Mouse (Mus musculus): Measurements from ENCODE around the gene Nme7.

Nme7 gene

DNA sequence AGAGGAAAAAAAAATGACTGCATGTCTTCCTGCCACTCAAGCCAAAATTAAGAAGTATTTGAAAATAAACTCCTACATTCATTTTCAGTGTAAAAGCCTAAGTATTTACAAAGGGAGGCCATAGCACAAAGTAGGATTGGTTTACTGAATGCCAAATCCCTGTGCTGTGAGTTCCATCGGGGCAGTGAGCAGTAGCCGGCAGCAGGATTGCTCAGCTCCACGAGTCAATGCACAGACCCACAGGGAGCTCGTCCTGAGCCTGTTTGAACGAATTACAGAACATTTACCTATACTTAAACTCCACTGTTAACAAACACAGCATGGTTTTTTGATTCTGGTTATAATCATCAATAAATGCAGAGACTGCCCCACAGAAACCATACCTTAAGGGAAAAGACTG, 128.7 kb downstream of the Nme7 start:
- DNase-seq (ENCODE audit: low spot score in 2 of 2) = no peak

DNA sequence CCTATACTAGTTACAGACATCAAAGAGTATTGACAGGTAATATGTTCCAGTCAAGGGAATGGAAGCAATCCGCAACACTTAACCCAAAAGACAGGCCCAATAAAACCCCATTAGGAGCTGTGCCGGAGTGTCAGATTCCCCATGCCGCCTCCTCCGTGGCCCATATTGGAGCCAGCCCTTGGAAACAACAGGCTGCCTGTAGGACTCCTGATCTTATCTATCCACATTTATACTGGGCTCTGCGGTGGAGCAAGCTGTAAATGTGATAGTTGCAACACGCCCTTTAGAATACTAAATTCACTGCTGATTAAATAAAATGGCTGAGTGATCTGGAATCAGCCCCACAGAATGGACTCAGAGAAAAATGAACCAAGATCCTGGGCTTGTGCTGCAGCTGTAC, 130.1 kb downstream of the Nme7 start:
- no peak for DNase-seq (ENCODE audit: low spot score in 2 of 2)

GRCm38 (mm10) chr1:164436749-164437148, 132.8 kb downstream of the Nme7 start:
- no peak for DNase-seq (ENCODE audit: low spot score in 2 of 2)

DNA sequence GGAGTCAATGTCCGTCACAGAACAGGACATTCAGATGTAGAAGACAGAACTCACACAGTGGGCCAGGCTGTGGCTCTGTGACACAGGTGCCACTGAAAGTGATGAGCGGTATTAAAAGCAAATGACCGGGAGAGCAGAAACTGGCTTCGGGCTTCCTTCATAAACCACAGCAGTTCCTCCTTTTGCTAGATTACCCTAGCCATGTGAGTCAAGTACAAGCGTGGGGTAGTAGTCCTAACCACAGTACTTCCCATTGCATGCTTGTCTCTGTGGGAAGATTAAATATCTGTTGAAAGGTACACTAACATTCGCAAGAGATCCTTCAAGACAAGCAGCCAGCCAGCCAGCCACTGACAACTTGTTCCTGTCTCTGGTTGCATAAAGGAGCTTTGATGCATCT, 136.3 kb downstream of the Nme7 start:
- DNase-seq (ENCODE audit: low spot score in 2 of 2) = no peak

DNA sequence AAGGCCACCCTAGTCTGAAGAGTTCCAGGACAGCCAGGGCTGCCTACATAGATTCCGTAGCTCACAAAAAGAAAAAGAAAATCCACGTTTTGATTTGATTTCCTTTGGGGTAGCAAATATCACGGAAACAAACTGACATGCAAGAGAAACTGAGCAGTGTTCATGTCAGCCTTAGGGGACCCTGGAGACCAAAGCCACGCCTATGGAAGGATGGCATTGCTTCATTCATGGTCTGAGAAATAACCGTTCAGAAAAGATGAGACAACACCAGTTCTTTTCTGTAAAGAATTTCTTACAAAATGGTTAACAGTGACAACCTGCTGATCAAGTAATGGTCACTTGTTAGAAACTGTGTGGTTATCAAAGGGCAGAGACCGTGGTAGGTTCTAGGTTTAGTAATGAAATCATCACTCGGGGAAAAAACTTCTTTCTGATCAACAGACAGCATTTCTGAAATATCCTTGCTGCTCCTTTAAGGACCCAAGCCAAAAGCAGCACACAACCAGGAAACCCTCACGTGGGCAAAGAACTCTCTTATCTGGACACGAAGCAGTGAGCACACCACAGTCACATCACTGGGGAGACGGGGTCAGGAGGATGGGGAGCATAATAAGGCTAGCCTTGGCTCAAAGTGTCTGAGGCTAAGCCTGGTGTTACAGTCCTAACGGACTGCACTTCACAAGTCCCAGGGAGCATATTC, 136.9 kb downstream of the Nme7 start:
- no peak for DNase-seq (ENCODE audit: low spot score in 2 of 2)

- DNase-seq (ENCODE audit: low spot score in 2 of 2) = no peak
Observed at GRCm38 (mm10) chr1:164441408-164441974, 137.6 kb downstream of the Nme7 start.

DNA sequence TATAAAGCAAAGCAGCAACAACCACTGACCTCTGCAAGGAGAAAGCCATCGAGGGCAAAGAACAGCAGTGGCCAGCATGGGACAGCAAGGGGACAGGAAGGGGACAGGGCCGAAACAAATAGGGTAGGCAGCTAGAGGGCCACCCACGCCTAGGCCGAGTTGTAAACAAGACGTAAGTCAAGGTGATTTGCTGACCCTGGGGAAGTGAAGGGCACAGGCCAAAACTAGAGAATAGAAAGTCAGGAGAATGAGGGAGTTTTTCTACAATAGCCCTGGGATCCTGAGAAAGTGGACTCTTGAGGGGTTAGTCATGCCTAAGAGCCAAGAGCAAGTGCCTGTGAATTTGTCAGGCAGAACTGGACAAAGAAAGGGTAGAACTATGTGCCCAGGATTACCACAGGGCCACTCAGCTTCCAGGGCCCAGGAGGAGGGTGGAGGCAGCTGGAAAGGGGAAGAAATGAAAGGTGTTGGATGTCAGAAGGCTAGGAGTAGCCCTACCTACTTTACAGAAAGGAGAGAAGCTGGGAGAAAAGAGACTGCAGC, 141.8 kb downstream of the Nme7 start:
- no peak for DNase-seq (ENCODE audit: low spot score in 2 of 2)

DNA sequence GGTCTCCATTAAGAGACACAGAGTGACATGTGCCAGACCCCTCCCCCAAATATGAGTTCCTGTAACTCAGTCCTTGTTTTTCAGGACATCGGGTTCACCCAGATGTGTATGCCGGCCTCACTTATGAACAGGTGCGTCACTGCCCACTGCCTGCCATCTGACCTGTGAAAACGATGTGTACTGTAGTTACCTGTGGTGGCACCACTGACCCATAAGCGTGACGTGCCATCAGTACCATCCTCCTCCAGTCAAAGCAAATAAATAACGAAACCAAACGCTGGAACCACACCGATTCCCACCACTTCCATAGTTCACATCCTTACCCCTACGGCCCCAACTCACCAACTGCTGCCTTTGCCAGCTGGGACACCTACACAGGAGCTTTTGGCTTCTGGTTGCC, 142.6 kb downstream of the Nme7 start:
- DNase-seq (ENCODE audit: low spot score in 2 of 2) = no peak

- DNase-seq (ENCODE audit: low spot score in 2 of 2) = no peak
Observed at GRCm38 (mm10) chr1:164447521-164447920, 143.6 kb downstream of the Nme7 start.

DNA sequence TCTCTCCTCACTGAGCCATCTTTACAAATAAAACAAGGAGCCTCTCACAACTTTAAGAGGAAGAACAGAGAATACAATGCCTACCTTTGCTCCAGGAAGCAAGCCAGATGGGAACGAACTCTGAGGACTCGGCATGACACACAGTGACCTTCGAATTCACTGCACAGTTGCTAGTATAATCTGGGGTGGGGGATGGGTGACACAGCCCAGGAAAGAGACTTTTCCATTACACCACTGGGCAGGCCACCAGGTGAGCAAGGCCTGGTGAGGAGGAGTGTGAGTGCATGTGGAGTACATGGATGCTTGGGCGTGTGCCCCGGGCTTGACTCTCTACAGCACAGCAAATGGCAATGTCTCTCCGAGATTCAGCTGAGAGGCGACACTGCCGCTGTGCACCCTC, 145.7 kb downstream of the Nme7 start:
- DNase-seq (ENCODE audit: low spot score in 2 of 2) = no peak

DNA sequence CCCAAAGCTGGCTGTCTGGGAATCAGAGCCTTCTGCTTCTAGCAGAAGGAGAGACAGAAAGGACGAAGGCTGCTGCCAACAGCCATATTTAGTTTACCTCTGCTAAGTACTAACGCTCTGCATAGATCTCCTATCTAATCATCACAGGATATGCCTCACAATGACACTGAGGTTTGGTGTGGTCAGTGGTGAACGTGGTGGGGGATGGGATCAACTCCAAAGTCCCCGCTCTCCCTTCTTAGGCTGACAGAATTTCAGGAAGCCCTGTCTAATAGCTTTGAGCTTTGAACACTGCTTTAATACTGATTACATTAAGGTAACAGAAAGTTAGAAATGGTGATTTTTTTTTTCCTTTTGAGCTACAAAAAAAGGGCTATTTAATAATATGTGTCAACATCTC, 146.3 kb downstream of the Nme7 start:
- DNase-seq (ENCODE audit: low spot score in 2 of 2) = no peak

- no peak for DNase-seq (ENCODE audit: low spot score in 2 of 2)
Observed at GRCm38 (mm10) chr1:164450644-164451043, 146.7 kb downstream of the Nme7 start.

GRCm38 (mm10) chr1:164451346-164451745, 147.4 kb downstream of the Nme7 start:
- DNase-seq (ENCODE audit: low spot score in 2 of 2) = no peak

- no peak for DNase-seq (ENCODE audit: low spot score in 2 of 2)
Observed at GRCm38 (mm10) chr1:164452580-164452979, 148.7 kb downstream of the Nme7 start.

DNA sequence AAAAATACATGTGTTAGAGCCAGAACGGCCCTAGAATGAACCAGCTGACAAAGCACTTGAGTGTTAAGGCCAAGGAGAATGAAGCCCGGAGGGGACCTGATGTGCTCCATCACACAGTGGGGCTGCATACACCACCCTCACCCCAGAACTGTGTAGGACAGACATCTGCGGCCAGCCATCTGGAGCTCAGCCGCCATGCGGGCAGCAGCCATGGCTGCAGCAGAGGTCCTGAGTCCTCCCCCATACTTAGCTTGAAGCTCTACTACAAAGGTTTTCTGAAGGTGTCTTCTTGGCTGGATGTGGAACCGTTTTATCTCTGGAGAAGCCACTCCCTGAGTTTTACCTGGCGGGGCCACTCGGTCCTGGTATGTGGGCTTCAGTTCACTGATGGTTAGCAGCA, 149.2 kb downstream of the Nme7 start:
- DNase-seq (ENCODE audit: low spot score in 2 of 2) = no peak

DNA sequence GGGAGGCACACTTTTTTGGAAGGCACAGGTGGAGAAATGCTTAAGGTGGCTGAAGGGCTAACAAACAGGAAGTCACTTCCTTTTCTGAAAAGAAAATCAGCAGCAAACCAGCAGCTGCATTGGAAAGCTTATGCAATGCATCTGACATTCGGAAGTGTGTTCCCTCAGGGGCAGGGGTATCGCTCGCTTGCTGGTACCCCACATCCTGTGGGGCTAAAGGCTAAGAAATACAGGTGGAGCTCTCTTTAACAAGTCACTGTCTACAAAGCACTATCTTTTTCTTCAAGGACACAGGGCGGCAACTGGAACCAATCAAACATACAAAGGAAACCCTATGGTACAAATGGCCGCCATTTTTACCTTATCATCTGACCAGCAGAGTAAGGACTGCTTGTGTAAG, 149.8 kb downstream of the Nme7 start:
- DNase-seq (ENCODE audit: low spot score in 2 of 2) = no peak

- DNase-seq (ENCODE audit: low spot score in 2 of 2) = peak; percentile 66
Observed at GRCm38 (mm10) chr1:164454747-164455400, 151.0 kb downstream of the Nme7 start.

DNA sequence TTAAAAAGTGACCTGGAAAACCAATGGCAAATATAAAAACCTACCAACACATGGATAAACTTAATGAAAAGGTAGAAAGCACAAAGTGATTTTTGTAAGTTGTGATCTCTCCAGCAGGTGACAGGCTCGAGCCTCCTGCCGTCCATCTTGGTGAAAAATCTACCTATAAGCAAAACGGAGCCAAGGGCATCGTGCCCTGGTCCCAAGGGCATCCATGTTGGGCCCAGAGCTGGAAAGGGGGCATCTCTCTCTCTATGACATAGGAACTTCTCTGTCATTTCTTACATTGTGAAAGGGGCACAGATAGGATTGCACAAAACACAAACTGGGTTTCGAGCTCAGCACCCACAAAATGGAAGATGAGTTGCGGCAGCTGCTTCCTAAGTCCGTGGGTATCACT, 151.7 kb downstream of the Nme7 start:
- DNase-seq (ENCODE audit: low spot score in 2 of 2) = no peak

- no peak for DNase-seq (ENCODE audit: low spot score in 2 of 2)
Observed at GRCm38 (mm10) chr1:164456065-164456464, 152.1 kb downstream of the Nme7 start.

GRCm38 (mm10) chr1:164456731-164457130, 152.8 kb downstream of the Nme7 start:
- no peak for DNase-seq (ENCODE audit: low spot score in 2 of 2)

DNA sequence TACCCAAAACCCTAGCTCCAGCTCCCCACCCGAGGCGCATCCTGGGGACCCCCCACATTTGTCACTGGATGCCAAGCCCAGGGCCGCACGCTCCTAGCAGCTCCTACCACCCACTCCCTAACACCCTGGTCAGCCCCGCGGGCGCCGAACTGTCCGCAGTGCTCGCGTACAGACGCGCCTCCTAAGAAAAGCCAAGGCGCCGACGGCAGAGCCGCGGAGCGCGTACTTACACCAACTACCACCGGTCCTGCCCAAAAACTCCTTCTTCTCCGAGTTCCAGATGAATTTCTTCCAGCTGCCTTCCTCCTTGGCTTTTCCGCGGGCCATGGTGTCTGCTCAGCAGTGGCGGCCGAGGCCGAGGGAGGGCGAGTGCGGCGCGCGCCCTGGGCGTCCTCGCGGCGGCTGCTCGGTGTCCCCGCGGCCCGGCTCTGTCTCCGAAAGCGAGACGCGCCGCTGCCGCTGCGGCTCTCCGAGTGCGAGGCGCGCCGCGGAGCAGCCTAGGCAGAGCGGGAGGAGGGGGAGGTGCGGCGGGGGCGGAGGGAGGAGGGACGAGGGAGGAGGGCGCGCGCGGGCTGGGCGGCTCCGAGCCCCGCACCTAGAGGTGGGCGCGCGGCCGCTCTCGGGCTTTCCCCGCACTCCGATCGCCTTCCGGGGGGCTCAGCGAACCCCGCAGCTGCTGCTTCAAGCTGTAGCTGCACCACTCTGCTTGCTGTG, 153.8 kb downstream of the Nme7 start:
- DNase-seq (ENCODE audit: low spot score in 2 of 2) = no peak

GRCm38 (mm10) chr1:164458245-164458613, 154.3 kb downstream of the Nme7 start, which contains the start of gene Atp1b1:
Atp1b1 (minus strand) TSS chr1:164458355.
- peak; percentile 88 to 92 for DNase-seq (ENCODE audit: low spot score in 2 of 2)
